Mouse (Mus musculus) kidney, postnatal 36 days (tissue): ENCODE results near the gene Polr2l.

Experiments used
- DNase-seq, 2 experiments: peaks; one replicate each; pipeline ENCODE4 v3.0.0; 2021 to 2022; ENCODE audit warnings: mixed read lengths in 2 of 2

Gene Polr2l

DNA sequence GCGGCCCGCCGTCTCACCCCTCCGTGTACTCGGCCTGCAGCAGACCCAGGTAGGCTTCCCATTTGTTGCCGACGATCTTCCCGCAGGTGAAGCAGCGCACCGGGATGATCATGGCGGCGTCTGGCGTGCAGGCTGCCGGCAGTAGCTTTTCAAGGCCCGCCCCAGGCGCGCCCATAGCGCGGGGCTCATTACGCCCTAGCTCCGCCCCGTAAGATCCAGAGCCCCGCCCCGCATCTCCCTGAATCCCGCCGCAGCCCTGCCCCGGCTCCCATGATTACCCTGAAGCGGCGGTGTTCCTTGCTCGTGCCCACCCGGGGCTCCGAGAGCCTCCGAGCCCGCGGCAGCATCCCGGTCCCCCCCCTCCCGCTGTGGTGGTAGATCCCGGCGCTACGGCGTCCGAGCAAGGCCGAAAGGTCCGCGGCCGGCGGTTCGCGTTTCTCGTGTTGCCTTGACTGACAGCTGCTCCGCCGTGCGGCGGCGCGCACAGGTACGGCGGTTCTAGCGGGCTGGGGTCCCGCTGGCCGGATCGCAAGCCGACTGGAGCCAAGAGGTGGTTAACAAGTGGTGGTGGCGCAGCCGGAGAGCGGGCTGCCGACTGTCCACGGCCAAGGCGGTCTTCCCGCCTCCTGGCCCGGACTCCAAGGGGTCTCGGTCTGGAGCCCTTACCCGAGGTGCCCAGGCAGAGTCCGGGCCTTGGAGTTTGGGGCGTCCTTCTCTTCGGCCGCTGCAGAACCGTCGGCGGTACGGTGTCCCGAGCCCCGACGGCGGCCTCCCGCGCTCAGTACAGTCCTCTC, at the start of gene Polr2l, which contains the start of gene Tspan4:
Gene Polr2l, minus strand, starts transcription at position 122 of the 794 bp plus-strand sequence.
Gene Tspan4, plus strand, starts transcription at position 230 of the 794 bp plus-strand sequence.
- DNase-seq = peak; percentile 88 to 93

DNA sequence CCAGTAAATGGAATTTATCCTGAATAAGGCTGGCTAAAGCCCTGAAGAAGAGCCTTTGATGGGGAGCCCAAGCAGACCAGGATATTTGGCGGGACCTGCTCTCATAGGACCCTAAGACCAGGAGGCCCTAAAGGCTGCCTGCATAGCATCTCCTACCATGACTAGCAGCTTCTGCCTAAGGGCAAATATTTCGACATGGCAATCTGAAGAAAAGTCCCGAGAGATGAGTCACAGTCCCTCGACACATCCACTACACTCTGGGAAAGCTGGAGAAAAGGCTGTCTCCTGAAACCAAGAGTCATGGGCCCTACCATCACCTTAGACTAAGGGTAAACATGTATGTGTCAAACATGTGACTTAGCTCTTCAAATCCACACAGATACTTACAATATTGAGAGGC, 49.3 kb upstream of the Polr2l start:
- DNase-seq = no peak

GRCm38 (mm10) chr7:141523007-141523406, 48.1 kb upstream of the Polr2l start:
- DNase-seq = no peak

GRCm38 (mm10) chr7:141519795-141520194, 44.9 kb upstream of the Polr2l start:
- no peak for DNase-seq

GRCm38 (mm10) chr7:141518926-141519325, 44.0 kb upstream of the Polr2l start:
- no peak for DNase-seq

GRCm38 (mm10) chr7:141518296-141518695, 43.4 kb upstream of the Polr2l start:
- no peak for DNase-seq

GRCm38 (mm10) chr7:141517638-141518037, 42.7 kb upstream of the Polr2l start:
- DNase-seq = no peak

DNA sequence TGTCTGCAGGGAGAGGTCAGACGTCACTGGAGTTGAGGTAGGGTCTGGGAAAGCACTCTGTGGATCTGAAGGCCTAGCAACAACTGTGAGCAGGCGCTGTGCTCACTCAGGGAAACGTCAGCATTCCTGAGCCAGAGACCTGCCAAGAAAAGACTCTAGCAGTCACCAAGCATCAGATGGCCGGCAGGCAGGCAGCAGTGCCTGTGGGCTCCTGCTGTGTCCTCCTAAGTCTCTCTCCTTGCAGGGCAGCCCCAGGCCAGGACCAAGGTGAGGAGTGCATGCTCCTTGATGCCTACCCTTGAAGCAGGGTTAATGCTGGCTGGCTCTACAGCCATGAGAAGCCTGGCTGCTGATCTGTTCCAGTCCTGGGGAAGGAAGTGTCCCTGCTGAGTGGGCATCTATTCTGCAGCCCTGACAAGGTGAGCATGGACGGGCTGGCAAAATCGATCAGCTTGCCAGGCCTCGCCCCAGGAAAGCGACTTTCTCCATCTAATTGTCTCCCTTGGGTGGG, 35.8 kb upstream of the Polr2l start:
- no peak for DNase-seq

GRCm38 (mm10) chr7:141510196-141510595, 35.3 kb upstream of the Polr2l start:
- no peak for DNase-seq

- no peak for DNase-seq
These were observed 33.2 kb upstream of the Polr2l start for GRCm38 (mm10) chr7:141508160-141508559.

- no peak for DNase-seq
These were observed 31.3 kb upstream of the Polr2l start for GRCm38 (mm10) chr7:141506278-141506677.

- DNase-seq = no peak
These were observed 27.6 kb upstream of the Polr2l start for GRCm38 (mm10) chr7:141502556-141502905.

GRCm38 (mm10) chr7:141501820-141502555, 27.1 kb upstream of the Polr2l start:
- DNase-seq = no peak

- no peak for DNase-seq
These were observed 22.7 kb upstream of the Polr2l start for GRCm38 (mm10) chr7:141497600-141497999.

DNA sequence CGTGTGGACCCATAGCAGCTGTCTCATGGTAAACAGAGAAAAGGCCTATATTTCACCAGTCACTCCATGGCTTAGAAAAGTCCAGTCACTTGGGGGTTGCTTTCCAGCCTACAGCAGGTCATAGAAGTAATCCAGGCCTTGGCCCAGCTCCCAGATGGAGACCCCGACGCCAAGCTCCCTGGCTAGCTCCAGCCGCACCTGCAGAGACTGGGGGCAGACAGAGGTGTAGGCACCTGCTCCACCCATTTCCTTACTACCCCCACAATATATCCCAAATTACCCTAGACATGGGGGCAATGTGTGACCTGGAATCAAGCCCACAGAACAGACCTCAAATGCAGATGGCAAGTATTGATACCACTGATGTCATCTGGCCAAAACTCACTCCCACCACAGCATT, 21.0 kb upstream of the Polr2l start:
- no peak for DNase-seq

GRCm38 (mm10) chr7:141495379-141495778, 20.4 kb upstream of the Polr2l start:
- no peak for DNase-seq

- no peak for DNase-seq
These were observed 18.8 kb upstream of the Polr2l start for GRCm38 (mm10) chr7:141493729-141494128.

DNA sequence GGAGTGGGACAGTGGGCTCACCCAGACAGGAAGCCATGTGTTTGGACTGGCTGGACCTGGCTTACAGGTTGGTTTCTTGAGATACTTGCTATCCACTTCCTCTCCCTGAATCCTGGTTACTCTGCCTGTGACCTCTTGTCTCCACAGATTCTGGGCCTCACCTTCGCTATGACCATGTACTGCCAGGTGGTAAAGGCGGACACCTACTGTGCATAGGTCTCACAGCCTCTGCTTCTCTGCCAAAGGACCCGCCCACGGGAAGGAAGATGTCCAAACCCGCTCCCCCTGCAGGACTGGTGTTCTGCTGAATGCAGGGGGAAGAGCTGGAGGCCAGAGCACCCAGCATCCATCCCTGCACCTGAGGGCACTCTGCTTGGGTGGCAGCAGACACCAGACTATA, 17.8 kb upstream of the Polr2l start:
- DNase-seq = no peak

- DNase-seq = peak in 1 of 2 experiments; percentile 49
These were observed 16.2 kb upstream of the Polr2l start for GRCm38 (mm10) chr7:141491151-141491550.

- no peak for DNase-seq
These were observed 12.2 kb upstream of the Polr2l start for GRCm38 (mm10) chr7:141487141-141487540.

DNA sequence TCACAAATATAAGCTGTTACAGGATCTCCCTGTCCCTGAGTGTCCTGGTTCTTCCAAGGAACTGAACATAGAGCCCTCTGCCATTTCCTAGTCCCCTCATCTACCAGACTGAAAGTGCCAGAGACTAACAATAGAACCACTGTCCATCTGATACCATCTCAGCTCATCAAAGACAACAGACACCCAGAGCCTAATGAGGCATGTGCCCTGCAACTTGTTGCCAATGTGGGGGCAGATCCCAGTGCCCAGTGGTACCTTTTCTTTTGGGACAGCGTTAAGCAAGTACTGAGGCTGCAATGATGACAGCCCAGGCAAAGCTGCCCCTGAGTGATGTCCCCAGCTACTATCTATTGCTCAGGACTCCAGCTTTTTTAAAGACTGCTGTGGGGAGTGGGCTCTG, 11.3 kb upstream of the Polr2l start:
- no peak for DNase-seq

- no peak for DNase-seq
These were observed 10.7 kb upstream of the Polr2l start for GRCm38 (mm10) chr7:141485606-141486005.

GRCm38 (mm10) chr7:141485186-141485585, 10.3 kb upstream of the Polr2l start:
- no peak for DNase-seq
